Mouse (Mus musculus): ENCODE measurements around the gene Endou.

Gene Endou

DNA sequence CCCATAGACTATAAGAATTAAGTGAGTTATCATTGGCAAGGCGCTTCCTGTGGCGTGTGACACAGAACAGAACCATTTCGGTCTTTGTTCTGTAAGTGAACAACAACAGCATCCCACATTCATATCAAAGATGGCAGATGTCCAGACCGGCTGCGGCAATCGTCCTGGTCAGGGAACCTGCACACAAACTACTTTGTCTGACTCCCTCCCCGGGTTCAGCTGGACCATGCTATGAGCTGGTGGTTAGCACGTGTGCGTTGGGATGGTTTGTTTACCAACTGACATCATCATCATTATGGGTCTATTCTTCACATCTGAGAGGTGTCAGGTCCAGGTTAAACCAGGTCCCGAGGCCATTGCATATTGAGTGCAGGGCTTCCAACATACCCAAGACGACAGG is 2.7 kb downstream of the Endou start:
- no peak for DNase-seq (ENCODE audit: extremely low read depth, low read depth)

- no peak for DNase-seq (ENCODE audit: extremely low read depth, low read depth)
Measured at GRCm38 (mm10) chr15:97727520-97727919, 3.6 kb downstream of the Endou start.

DNA sequence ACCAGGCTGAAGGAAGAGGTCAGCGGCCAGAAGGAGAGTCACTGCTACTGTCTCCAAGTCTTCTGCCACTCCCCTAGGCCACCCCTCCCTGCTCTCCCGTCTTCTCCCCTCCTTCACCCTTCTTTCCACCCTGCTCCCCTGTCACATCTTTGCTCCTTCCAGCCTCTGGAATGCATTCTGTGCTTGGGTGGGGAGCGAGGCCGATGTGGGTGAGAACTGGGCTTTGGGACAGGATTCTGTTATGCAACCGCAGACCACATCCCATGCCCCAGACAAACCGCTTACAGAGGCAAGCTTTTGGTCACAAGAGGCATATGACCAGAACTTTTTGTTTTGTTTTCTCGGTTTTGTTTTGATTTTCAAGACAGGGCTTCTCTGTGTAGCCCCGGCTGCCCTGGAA is 4.1 kb downstream of the Endou start:
- DNase-seq (ENCODE audit: extremely low read depth, low read depth) = no peak

DNA sequence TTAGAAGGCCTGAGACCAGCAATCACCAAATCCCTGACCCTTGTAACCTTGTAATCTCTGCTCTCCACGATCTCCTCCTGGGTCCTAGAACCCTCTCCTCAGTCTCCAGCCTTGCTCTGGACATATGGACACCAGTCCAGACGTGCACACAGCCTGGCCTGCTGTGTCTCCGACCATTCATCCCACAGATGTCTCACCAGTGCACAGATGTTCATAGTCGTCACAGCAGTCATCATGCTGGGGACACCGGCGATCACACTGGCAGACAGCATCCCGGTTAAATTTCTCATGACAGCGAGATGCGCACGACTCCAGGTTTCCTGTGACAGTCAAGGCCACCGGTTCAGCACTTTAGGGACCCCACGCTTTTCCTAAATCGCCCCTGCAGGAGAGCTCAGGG is 4.8 kb downstream of the Endou start:
- DNase-seq (ENCODE audit: extremely low read depth, low read depth) = no peak

GRCm38 (mm10) chr15:97725198-97725785 is 5.8 kb downstream of the Endou start:
- no peak for DNase-seq (ENCODE audit: extremely low read depth, low read depth)

DNA sequence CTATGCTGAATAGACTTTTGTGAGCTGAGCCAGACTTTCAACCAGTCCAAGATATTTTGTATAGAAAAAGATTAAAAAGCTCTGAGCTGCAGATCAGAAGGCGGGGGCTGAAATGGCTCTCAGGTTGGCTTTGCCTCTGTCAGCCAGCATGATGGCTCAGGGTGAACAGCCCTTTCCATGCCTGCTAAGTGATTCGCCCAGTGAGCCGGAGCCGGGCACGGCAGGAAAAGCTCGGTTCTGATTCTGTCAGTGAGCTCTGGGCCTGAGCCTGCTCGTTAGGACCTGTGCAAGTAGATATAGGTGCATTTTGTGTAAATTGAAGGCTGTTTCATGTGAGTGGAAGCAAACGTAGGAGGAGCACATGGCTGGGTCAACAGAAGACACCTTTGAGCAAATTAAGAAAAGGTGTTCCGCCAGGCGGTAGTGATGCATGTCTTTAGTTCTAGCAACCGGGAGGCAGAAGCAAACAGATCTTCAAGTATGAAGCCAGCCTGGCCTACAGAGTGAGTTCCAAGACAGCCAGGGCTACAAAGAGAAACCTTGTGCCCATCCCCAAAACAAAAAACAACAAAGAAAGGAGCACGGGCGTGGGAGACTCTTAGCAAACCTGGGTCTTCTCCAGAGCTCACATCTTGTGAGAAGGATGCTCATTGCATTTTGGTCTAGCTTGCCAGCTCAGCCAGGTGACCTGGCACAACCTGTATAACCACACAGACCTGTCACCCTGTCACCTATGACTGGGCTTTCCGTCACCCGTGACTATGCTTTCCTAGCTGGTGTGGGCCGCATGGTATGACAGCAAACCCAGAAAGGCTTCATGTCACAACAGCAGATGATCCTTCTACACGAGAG is 6.6 kb downstream of the Endou start:
- DNase-seq (ENCODE audit: extremely low read depth, low read depth) = no peak

GRCm38 (mm10) chr15:97723536-97724345 is 7.4 kb downstream of the Endou start:
- DNase-seq (ENCODE audit: extremely low read depth, low read depth) = no peak

- no peak for DNase-seq (ENCODE audit: extremely low read depth, low read depth)
Measured at GRCm38 (mm10) chr15:97721008-97721701, 10.0 kb downstream of the Endou start.

DNA sequence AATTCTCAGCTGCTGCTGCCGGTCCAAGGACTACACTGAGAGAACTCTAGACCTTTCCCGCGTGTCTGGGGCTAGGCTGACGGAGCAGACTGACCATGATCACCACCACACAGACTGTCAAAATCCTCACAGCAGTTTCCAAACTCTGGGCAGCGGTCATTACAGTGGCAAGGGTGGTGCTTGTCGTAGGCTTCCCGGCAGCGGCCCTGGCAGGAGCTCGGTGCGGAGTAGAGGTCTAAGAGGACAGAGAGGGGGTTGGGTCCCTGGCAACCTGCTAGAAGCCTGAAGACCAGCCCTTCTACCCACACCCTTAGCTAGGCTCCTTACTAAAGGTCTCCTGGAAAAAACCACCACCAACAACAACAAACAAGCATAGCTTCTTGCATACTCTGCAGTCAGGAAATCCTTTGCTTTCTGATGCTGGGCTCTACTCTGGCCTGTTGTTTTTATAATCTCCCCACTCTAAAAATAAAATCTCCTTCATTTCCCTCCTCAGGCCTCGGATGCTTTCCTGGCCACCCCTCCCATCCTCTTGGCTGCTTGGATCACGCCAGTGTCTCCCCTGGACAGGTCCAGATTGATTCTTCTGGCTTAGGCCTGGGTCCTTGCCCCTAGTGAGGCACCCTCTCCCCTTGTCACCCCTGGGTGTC is 11.0 kb downstream of the Endou start:
- no peak for DNase-seq (ENCODE audit: extremely low read depth, low read depth)

GRCm38 (mm10) chr15:97719494-97719893 is 11.6 kb downstream of the Endou start:
- no peak for DNase-seq (ENCODE audit: extremely low read depth, low read depth)

- no peak for DNase-seq (ENCODE audit: extremely low read depth, low read depth)
Measured at GRCm38 (mm10) chr15:97718535-97719155, 12.5 kb downstream of the Endou start.

GRCm38 (mm10) chr15:97717861-97718534 is 13.1 kb downstream of the Endou start:
- peak; percentile 62 for DNase-seq (ENCODE audit: extremely low read depth, low read depth)

GRCm38 (mm10) chr15:97716782-97717181 is 14.4 kb downstream of the Endou start:
- DNase-seq (ENCODE audit: extremely low read depth, low read depth) = peak; percentile 86

- peak; percentile 24 for DNase-seq (ENCODE audit: extremely low read depth, low read depth)
Measured at GRCm38 (mm10) chr15:97715734-97716133, 15.4 kb downstream of the Endou start.

DNA sequence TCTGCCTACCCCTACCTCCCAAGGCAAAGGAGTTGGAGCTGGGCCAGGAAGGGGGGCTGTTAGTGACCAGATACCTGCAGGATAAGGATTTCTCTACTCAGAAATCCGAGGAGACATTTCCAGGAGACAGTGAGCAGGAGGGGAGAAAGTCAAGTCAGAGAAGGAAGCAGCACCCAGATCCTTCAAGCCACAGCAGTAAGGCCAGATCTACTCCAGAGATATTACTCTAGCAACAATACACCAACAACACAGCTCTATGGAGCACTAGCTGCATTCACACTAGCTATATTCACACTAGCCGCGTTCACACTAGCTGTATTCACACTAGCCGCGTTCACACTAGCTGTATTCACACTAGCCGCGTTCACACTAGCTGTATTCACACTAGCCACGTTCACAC is 16.1 kb downstream of the Endou start:
- peak; percentile 18 for DNase-seq (ENCODE audit: extremely low read depth, low read depth)

DNA sequence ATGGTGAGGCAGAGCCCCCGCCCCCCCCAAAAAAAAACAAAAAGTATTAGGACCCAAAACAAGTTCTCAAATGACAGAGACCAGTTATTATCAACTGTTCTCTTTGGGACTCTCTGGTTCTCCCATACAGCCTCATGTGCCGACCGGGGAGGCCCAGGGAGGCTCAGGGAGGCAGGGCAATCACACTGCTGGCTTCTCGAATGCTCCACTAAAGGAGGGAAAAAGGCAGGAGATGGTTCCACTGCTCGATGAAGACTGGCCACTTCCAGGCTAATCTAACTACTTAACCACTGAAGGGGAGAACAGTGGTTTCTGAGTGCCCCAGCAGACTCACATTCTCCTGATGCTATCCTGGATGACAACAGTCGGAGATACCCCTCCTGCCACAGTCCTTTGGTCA is 18.6 kb downstream of the Endou start:
- no peak for DNase-seq (ENCODE audit: extremely low read depth, low read depth)

GRCm38 (mm10) chr15:97710906-97711305 is 20.2 kb downstream of the Endou start:
- no peak for DNase-seq (ENCODE audit: extremely low read depth, low read depth)

- peak; percentile 82 for DNase-seq (ENCODE audit: extremely low read depth, low read depth)
Measured at GRCm38 (mm10) chr15:97705211-97706050, 25.7 kb downstream of the Endou start, which contains the start of gene Rpap3. TSS of gene Rpap3 (minus strand) at chr15:97705825.

GRCm38 (mm10) chr15:97696616-97697015 is 34.5 kb downstream of the Endou start:
- DNase-seq (ENCODE audit: extremely low read depth, low read depth) = no peak

Data from MEL-GATA-1-ER (cell line).